Mouse (Mus musculus): ENCODE results near the gene Skp2.
"Not testable (repeated sequence)": the region's sequence is repeated elsewhere in the genome, so short reads cannot be mapped to it uniquely, and the experiment has no call there.

Gene Skp2

DNA sequence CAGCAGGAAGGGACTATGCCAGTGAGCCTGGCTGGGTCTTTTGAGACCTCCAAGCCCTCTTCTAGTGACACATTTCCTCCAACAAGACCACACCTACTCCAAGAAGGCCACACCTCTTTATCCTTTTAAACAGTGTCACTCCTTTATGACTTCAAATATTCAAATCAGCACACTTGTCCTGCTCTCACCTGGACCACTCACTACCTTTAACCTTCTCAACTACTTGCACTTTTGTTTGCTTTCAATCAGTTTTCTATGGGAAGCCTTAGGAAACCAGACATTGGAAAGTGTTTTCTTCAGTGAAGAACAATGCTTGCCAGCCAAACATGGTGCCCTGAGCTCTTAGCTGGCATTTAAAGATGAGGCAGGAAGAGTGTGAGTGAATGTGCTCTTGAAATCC, at the start of gene Skp2:
Skp2 (minus strand) TSS at position 101 of the 400 bp plus-strand sequence.
- no peak for DNase-seq (ENCODE audit: low spot score in 2 of 2)

DNA sequence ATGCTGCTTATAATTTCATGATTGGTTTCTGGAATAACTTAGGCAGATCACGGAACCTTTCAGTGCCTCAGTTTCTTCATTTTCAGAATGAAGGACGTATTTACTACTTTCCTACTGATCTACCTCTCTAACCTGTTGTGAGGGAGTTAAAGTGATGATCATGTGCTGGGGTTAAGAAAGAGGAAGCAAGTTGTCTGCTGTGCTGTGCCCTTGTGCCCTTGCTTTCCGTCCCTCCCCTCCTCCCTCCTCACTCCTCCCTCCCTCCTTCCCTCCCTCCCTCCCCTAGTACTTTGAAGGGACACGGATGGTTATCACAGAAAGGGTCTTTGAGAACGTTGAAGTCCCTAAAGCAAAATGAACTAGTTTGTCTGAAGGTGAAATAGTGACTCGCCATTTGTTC, 43.2 kb upstream of the Skp2 start:
- no peak for DNase-seq (ENCODE audit: low spot score in 2 of 2)

DNA sequence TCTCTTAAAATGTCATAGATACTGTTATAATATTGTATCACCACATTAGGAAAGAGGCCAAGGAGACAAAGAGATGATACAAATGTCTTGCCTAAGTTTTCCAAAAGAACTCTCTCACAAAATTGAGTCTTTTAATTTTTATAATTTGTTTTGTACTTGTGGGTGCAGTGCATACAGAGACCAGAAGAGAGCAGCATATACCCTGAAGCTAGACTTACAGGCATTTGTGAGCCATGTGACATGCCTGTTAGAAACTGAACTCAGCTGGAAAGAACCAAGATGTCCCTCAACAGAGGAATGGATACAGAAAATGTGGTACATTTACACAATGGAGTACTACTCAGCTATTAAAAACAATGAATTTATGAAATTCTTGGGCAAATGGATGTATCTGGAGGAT, 37.5 kb upstream of the Skp2 start:
- not testable (repeated sequence) for DNase-seq (ENCODE audit: low spot score in 2 of 2)

DNA sequence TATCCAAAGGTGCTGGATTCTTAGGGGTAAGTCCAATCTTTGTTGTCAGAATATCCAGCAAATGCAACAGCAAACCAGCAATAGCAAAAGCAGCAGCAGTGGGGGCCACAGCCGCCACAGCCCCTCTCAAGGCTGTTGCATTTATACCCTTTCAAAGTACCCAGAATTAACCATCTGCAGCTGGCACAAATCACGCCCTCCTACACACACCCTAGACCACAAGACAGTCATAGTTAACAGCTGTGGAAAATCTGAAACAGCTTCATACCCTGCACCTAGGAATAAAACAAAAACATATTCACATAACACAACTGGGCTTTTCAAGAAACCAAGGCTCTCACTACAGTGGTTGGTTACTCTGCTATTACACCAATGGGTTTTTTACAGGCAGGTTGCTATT, 34.6 kb upstream of the Skp2 start:
- no peak for DNase-seq (ENCODE audit: low spot score in 2 of 2)

DNA sequence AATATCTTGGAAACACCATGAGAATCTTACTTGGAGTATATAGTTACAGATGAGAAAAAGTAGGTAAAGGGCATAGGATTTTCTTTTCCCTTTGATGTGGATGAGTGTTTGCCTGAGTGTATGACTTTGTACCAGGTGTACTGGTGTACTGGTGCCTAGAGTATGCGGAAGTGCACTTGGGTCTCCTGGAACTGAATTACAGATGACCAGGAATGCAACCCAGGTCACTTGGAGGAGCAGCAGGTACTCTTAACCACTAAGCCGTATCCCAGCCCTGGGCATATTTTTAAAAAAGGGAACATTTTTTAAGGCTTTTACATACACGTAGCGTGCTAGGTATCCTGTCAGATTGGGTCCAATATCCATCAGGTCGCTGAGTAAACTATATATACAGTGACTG, 28.8 kb upstream of the Skp2 start:
- no peak for DNase-seq (ENCODE audit: low spot score in 2 of 2)

DNA sequence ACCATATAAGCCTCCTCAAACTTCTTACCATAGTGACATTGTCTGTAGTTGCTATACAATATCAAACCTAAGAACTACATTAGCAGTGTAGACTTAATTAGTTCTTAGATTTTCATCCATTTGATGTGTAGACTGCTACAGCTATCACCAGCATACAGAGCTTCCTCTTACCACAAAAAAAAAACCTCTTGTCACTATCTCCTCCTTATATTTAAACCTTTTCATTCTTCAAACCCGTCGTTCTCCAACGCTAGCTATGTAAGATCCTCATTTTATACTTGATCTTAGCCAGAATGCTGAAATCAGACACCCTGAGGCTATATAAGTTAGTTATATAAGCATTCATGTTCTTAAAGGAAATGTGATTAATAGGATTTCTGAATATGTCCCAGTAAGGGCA, 21.8 kb upstream of the Skp2 start:
- DNase-seq (ENCODE audit: low spot score in 2 of 2) = no peak

DNA sequence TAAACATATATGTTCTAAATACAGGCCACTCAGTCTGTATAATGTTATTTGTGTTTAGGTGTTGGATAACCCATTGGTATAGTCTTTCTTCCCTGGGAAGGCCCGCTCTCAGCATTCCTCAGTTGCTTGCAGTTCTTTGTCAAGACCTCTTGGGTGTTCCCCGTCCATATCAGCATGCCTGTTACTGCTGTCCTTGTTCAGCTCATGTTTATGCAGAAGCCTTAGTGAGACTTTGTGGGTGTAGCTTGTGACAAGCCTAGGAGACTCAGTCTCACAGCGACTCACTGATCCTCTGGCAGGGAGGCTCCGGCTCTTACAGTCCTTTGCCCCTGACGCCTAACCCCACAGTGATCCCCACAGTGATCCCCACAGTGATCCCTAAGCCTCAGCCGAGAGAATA, 8.9 kb upstream of the Skp2 start:
- no peak for DNase-seq (ENCODE audit: low spot score in 2 of 2)

DNA sequence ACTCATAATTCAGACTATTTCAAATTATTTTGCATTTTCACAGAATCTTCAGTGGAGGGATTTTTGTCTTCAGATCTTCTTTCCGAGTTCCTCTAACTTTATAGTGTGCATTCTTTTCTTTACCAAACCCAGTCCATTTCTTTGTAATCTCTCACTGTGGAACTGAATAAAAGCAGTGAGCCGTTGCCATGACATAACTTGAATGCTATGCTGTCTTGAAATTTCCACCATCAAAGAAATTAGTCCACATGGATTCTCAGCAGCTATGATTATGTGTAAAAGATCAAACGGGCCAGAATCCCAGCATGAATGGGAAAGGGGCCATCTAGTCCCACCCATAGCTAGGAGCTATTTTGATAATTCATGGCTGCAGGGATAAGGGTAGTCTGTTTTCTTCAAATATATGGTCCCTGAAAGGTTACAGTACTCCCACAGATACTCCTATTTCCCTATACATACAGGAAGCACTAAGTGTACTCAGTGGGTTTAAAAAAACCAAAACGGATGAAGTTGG, 7.4 kb upstream of the Skp2 start:
- DNase-seq (ENCODE audit: low spot score in 2 of 2) = no peak

DNA sequence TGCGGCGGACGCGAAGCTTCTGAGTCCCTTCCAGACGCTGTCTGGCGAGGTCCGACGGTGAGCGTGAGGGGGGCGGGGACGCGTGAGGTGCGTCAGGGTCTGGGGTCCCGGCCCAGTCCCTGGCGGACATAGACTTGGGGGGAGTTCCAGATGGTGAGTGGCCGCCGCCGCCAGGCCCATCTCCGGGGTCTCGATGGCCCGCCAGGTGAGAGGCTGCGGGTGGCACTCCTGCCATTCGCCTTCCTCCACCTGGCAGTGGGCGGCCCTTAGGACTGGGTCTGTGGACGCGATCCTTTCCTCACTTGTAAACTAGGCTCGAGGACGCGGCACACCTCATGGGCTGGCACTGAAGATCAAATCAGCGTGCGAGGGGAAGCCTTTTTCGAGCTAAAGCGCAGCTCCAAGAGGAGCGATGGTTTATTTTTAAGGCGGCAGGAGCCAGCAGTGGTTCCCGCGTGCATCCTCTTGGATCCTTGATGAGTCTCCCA, 14.5 kb downstream of the Skp2 start:
- DNase-seq (ENCODE audit: low spot score in 2 of 2) = peak in 1 of 2 experiments; percentile 34

DNA sequence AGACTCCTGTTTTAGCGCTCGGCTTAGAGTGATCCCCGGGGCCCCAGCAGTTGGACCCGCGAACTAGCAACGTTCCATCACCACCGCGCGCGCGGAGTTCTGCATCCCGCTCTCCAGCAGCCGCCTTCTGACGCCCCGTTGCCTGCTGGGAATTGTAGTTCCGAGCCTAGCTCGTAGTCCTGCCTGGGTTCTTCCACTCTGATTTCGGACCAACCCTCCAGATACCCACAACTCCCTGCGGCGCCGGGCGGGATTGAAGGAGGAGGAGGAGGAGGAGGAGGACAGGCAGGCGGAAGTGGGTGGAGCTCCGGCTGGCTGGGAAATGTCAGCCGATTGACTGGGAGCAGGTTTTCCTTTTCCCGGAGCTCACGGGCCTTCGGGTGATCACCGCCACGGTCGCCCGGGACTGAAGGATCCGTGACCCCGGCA, 15.0 kb downstream of the Skp2 start, which contains the start of gene Lmbrd2:
Lmbrd2 (plus strand) TSS at position 299 of the 429 bp plus-strand sequence.
- peak; percentile 91 to 93 for DNase-seq (ENCODE audit: low spot score in 2 of 2)

DNA sequence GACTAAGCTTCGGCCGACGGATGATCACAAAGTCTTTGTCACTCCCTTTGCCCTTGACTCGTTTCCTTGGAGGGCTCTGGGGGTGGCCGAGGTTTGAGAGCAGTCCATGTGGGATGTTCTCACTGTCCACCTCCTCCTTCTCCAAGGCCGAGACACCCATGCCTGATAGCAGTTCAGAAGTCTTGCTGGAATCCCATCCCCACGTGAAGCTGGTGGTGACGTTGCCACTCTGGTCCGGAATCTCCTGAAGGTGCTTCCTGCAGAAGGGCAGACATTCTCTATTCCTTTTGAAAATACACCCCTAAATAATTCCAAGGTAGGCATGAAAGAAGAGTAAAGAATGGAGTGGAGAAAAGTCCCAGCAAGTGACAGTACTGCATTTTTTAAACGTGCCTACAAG, 15.8 kb downstream of the Skp2 start:
- peak in 1 of 2 experiments; percentile 8 for DNase-seq (ENCODE audit: low spot score in 2 of 2)

DNA sequence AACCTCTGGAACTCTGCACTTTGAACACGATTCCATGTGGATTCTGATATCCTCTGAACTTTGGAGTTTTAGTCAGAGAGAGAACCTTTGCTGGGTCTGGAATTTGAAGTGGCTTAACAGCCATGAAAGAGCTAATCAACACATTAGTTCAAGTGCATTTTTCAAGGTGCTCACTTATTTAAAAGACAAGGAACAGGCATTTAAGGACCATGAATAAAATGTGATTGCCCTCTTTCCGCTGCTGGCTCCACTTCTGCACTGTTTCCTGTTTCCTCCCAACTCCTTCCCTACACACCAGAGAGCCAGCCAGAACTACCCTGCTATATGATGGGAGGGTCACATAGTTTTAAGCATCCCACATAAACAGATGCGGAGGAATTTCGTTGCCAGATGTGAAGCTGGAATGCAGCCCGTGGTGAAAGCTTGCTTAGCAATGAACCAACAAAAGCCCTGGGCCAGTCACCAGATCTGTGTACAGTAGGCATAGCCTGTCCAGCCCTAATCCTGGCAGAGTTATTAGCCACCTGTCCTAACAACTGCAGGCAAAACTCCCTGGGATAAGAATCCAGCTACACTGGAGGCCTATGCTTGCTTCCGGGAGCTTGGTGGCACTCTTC, 20.2 kb downstream of the Skp2 start:
- DNase-seq (ENCODE audit: low spot score in 2 of 2) = no peak

DNA sequence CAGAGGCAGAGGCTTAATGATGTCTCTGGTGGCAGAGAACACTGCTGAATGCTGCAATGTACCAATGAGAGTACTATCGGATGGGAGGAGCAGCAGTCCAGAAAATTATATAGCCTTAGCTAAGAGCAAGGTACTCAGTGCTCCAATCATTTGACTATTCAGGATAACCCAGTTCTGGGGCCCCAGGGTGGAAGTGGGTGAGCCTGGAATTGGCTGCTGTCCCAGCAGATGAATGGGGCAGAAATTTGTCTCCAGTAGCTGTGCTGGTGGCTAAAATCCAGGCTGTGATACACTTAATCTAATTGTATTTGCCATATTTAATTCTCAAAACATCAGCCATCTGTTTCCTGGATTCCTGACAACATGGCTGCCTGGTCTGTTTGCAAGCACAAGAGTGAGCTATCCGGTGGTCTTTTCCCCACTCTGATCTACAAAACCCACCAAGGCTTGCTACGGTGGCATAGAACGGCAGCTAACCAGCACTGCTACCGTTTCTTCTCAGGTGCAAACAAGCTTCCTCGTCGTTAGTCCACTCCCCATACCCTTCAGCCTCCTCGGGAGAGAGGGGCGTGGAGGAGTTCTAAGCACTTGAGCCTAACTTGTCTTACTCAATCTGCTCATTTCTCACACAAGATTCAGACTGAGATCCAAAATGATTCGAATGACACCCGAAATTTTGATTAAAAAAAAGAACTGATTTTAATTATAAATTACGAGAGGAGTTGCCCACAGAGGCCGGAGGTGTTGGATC, 22.4 kb downstream of the Skp2 start:
- DNase-seq (ENCODE audit: low spot score in 2 of 2) = peak in 1 of 2 experiments; percentile 19

DNA sequence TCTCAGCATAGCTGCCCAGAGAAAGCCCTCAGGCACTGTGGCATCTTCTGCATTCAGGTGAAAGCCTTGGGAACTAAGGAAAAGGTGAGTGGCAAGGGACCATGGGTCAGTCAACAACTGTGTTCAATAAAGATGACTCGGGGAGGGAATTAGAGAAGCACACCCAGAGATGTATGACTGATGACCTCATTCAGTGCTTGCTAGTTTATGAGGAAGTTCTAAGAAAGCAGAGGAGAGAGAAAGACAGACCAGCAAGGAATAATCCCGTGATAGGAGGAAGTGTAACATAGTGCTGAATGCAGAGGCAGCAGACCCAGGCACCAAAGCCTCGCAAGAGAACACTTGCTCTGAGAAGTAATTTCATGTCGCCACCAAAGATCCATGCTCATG, 23.7 kb downstream of the Skp2 start:
- DNase-seq (ENCODE audit: low spot score in 2 of 2) = no peak

DNA sequence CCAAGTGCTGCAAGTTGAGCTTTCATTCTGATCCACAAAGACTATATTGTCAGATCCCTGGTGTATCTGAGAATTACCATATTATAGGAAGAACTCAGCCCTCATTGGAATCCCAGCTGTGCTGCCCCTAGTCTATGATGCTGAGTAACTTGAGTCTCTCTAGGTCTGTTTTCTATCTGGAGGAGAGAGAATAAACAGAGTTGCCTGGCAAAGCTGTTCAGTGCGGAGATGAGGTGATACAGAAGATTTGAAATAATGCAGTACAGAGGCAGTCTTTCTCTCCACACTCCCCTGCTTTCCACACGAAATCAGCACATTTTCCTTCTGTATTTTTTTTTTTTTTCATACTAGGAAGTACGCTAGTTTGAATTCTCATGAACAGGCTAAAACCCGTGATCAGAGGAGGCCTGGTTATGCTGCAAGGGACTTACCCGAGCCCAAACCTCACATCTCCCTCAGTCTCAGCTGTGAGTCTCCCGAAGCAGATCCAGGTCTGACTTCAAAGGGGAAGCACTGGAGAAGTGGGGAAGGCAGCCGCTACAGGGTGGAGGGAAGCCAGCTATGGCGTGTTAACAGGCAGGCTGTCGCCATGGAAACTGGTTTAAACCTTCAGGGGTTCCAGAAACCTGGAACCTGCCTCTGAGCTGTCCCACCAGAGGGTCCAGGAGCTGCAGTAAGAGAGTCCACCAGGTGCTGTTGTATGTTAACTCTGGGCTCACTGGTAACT, 24.3 kb downstream of the Skp2 start:
- no peak for DNase-seq (ENCODE audit: low spot score in 2 of 2)

DNA sequence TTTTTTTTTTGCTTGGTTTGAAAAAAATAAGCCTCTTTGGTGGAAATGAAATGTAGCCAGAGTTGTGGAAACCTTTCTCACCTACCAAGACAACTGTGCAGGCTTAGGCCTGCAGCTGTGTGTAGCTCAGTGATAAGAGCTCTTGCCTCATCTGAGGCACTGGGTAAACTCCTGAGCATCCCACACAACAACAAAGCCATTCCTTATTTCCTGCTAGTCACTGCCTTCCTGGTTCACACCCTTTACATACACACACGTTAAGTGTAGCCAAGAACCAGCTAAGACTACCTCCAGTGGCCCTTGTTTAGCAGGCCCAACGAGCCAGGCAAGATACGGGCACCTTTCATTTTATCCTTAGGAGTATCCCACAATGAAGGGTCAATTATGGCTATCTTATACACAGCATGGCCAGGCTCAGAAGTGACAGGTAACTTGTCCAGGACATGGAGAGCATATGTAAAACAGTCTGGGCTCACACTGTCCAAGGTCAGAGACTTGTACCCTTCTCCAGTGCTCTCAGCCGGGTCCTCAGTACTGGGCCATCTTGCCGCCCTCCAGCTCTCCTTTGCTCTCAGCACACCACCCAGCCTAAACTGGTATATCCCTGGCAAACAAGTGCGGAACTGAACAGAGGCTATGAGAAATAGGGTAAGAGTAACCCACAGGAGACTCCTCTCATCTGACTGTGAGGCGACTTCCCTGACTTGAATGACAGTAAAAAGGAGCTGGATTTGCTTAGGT, 28.0 kb downstream of the Skp2 start:
- DNase-seq (ENCODE audit: low spot score in 2 of 2) = no peak

DNA sequence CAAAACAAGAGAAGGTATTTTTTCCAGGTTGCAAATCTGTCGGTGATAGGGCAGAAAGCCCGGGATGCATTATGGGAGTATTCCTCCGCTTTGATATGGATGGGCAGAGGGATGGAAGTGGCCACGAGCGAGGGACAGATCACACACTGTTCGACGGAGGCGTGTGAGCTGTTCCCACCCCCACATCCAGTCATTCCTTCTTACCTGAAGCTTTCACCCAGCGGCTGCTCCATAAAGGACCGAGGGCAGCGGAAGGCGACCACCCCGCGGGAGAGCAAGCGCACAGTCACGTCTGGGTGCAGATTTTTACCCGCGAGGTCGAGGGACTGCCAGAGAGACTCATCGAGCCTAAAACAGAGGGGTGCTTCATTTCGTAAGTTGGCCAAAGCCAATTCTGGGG, 30.4 kb downstream of the Skp2 start:
- no peak for DNase-seq (ENCODE audit: low spot score in 2 of 2)

DNA sequence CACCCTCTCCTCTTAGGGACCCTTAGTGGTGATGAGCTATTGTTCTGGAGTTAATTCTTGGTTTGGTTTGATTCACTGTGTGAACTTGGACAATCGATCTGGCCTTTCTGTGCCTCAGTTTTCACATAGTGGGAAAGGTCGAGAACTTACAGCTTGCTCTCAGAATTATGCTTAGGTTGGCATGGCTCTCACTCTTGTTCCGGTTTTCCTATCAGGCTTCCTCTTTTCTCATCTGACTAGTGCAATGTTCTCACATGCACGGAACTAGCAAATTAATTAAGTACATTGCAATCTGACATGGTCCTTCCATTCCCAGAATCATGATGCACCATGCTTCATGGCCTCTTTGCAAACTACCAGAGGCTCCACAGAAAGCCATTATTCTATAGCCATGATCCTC, 32.2 kb downstream of the Skp2 start:
- no peak for DNase-seq (ENCODE audit: low spot score in 2 of 2)

DNA sequence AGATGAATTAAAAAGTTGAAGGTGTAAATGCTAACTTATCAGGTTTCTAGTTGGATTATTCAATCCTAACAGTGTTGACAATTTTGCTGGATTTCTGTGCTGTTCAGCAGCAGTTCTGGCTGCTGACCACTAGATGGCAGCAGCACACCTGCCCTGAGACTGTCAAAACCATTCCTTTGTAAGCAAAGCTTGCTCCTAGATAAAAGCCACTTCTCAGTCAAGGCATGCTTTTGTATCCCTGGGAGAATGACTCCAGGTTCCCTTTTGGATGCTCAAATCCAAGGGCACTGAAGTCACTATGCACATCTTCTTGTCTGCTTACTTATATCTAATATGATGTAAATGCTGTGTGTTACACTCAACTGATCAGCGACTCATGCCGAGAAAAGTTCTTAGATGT, 35.1 kb downstream of the Skp2 start:
- DNase-seq (ENCODE audit: low spot score in 2 of 2) = peak in 1 of 2 experiments; percentile 37

DNA sequence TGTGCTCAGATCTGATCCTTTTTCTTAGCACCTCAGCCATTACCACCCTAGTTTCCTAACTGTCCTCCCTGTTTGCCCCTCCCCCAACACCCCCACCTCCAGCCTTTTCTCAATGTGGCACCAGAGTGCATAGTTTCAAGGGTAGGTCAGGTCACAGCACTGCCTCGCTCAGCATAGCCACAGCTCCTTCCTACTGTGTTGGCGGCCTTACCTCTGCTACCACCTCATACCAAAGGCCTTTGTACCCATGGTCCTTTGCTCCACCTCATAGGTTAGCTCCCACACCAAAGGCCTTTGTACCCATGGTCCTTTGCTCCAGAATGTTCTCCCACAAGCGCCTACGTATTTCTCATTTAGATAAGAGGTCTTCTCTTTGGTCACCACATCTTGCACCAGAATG, 36.4 kb downstream of the Skp2 start:
- no peak for DNase-seq (ENCODE audit: low spot score in 2 of 2)

DNA sequence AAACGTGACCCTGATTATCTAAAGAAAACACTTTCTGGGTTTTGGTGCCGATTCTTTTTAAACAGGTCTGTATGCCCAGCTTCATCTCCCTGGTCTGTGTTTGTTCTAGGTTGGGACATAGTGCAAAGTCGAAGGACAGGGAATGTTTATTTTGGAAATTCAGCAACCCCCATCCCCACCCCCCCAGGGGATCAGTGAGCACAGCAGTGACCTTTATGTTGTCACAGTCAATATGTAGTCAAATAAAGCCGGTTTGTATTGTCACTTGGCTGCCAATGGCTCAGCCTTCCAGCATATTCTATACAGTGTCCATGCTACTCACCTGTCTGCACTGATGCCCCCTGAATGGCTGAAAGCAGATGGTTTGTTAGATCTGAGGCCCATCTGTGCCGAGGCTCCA, 40.6 kb downstream of the Skp2 start:
- no peak for DNase-seq (ENCODE audit: low spot score in 2 of 2)

DNA sequence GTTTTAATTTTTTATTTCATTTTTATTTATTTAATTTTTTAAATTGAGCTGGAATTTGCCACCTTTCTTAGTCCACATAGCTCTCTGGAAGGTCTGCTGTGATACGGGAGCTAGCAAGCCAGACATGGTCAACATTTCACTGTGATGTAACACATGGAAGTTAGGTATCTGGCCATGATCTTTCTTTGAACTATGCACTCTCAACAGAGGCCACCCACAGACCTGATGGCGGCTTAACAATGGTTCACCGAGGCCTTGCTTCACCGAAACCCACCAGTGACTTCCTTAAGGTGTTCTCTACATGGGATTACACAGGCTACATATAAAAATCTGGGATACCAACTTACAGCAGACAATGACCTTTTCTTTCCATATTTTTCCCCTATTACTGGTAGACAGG, 41.1 kb downstream of the Skp2 start:
- DNase-seq (ENCODE audit: low spot score in 2 of 2) = no peak
